Mouse (Mus musculus) liver, embryonic 12.5 days (tissue): ENCODE measurements around the gene Nono. TPM values are rescaled to one million over a fixed set of nuclear protein-coding genes. Genes with fewer than 3 reads are reported as not detected.

ENCODE experiments used
- polyA plus RNA-seq: library from polyadenylated mRNA; unstranded; fragments of >200 nt; fragmentation: Nextera tagmentation; extraction: Ambion mirVana; gene quantifications from 2 replicates; pipeline ENCODE4 v1.2.1, GENCODE M21; 2016

Gene Nono
- polyA plus RNA-seq, 1 experiment from 2014 or later: 193 TPM

Other genes with a start within 250 kb of the Nono start
- 22.0 and 23.0 TPM in 2 replicates for gene Snx12, start 206.8 kb upstream of the Nono start, polyA plus RNA-seq
- 1.2 and 1.4 TPM in 2 replicates for gene Foxo4, start 174.8 kb upstream of the Nono start, polyA plus RNA-seq
- not detected in 2 replicates for gene Gm614, start 165.3 kb upstream of the Nono start, polyA plus RNA-seq
- 11.9 and 12.2 TPM in 2 replicates for gene Il2rg, start 161.1 kb upstream of the Nono start, polyA plus RNA-seq
- gene Gm20489, start 160.3 kb upstream of the Nono start, polyA plus RNA-seq: not detected in 2 replicates
- gene Med12, start 155.3 kb upstream of the Nono start, polyA plus RNA-seq: 24.8 and 28.5 TPM in 2 replicates
- gene Nlgn3, start 130.2 kb upstream of the Nono start, polyA plus RNA-seq: 0.08 and 0.20 TPM in 2 replicates
- gene Gjb1, start 52.9 kb upstream of the Nono start, polyA plus RNA-seq: 39.3 and 40.7 TPM in 2 replicates
- 9.4 and 10.9 TPM in 2 replicates for gene Zmym3, start 8.5 kb upstream of the Nono start, polyA plus RNA-seq
- gene Itgb1bp2, start 19.8 kb downstream of the Nono start, polyA plus RNA-seq: 1.2 and 1.3 TPM in 2 replicates
- 11.7 and 13.9 TPM in 2 replicates for gene Taf1, start 103.4 kb downstream of the Nono start, polyA plus RNA-seq
- 67.4 and 68.9 TPM in 2 replicates for gene Ogt, start 210.7 kb downstream of the Nono start, polyA plus RNA-seq